In the genomic region with DNA sequence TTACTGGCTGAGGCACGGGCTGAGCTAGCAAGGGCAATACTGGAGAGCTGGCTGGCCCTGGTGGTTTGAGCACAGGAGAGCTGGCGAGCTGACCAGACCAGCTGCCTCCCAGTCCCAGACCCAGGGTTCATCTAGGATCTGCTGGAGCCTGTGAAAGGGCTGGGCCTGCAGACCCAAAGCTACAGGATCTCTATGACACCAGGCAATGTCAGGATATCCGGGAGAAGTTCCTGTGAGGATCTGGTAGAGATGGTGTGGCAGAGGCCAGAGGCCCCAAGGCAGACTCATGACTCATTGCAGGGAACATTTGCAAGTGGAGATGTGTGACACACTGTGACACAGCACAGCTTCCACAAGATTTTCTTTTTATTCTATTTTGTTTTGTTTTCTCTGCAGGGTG, we compare ENCODE assay signal across 14 mouse cellular contexts. TPM values are rescaled to one million over a fixed set of nuclear protein-coding genes. Genes with fewer than 3 reads are reported as not detected.
DNase-seq lines count a peak whose midpoint lies in the region; ATAC-seq lines count a peak whose summit lies in the region.
"Had no signal": no experiment of that assay in that cellular context is flagged by ENCODE, and none has a peak within 500 bp of the region (broad histone marks: within the 10 kb centered on the region; RNA-seq: fewer than 3 reads in every experiment).

No protein-coding gene starts in this region.

- H3K36me3 ChIP-seq in limb, embryonic 13.5 days = no peaks in the 10 kb centered on the region
- H3K36me3 ChIP-seq in limb, embryonic 10.5 days = no peaks in the 10 kb centered on the region

- H3K9me3 ChIP-seq in limb, embryonic 13.5 days = no peaks in the 10 kb centered on the region
- H3K9me3 ChIP-seq in limb, embryonic 10.5 days (replicated peaks) = no peaks in the 10 kb centered on the region

- H3K27me3 ChIP-seq in limb, embryonic 13.5 days = no peaks in the 10 kb centered on the region
- no peaks in the 10 kb centered on the region for H3K27me3 ChIP-seq in limb, embryonic 10.5 days (ENCODE audit: low read depth, poor library complexity, severe bottlenecking)
- H3K27me3 ChIP-seq: Patski had no signal

- no peak overlapping the region for H3K4me3 ChIP-seq in limb, embryonic 13.5 days
- no peak overlapping the region for H3K4me3 ChIP-seq in limb, embryonic 10.5 days
- H3K4me3 ChIP-seq: left cerebral cortex, adult 2 months had no signal

- DNase-seq in adrenal gland, adult 2 months = peak; percentile 80
- no peak for DNase-seq in adrenal gland, postnatal 25 days
- no peak for DNase-seq in limb, embryonic 10.5 days (ENCODE audit: low spot score)
- peak; percentile 57 to 58 for DNase-seq in adrenal gland, postnatal 36 days
- peak; percentile 18 to 54 for DNase-seq in kidney, postnatal 36 days
- no peak for DNase-seq in urinary bladder, postnatal 10 days (ENCODE audit: low spot score)
- DNase-seq: B cell, adult 2 months; gastrocnemius, postnatal 36 days; spleen, adult 18-20 months; thymus, postnatal 4 days had no signal

- no peak overlapping the region for H3K4me2 ChIP-seq in limb, embryonic 13.5 days (replicated peaks)

- peak overlapping the region; percentile 15; the same call in 1 of the 2 replicates for H3K27ac ChIP-seq in limb, embryonic 13.5 days
- no peak overlapping the region for H3K27ac ChIP-seq in limb, embryonic 10.5 days
- H3K27ac ChIP-seq: left cerebral cortex, adult 2 months had no signal

- peaks cover 31% of the 10 kb centered on the region for H3K4me1 ChIP-seq in limb, embryonic 13.5 days
- peaks cover 19% of the 10 kb centered on the region for H3K4me1 ChIP-seq in limb, embryonic 10.5 days

- WGBS in limb, embryonic 13.5 days = 71% methylated on average over 3 of the region's 3 CpGs
- WGBS in limb, embryonic 10.5 days = 79% methylated on average over 3 of the region's 3 CpGs

- H3K9ac ChIP-seq in limb, embryonic 13.5 days = no peak overlapping the region; the same call in 1 of the 2 replicates

- ATAC-seq in limb, embryonic 13.5 days (ENCODE audit: low FRiP score, low read depth) = no peak
- ATAC-seq in frontal cortex, adult (ENCODE audit: low TSS enrichment) = no peak
- ATAC-seq: Patski had no signal

RNA-seq across cellular contexts. Expression of gene Ppcdc, which starts 14.8 kb away (rescaled TPM):
- 10 to 100 TPM; 21.7 to 21.9 TPM for total RNA-seq in adrenal gland, adult 2 months (2021)
- polyA plus RNA-seq in adrenal gland, adult 2 months (2012; rRNA removed) = 38.0 and 43.9 TPM in 2 replicates
- 17.4 and 31.5 TPM in 2 replicates for total RNA-seq in adrenal gland, postnatal 25 days (2021)
- 26.8 and 30.0 TPM in 2 replicates for polyA plus RNA-seq in limb, embryonic 13.5 days (2015; fragmentation: Nextera tagmentation; extraction: Ambion mirVana)
- 22.4 and 28.5 TPM in 2 replicates for polyA plus RNA-seq in limb, embryonic 10.5 days (2016; fragmentation: Nextera tagmentation; extraction: Ambion mirVana)
- total RNA-seq in adrenal gland, postnatal 36 days (2021) = 10 to 100 TPM; 14.0 to 19.4 TPM

RNA-seq across cellular contexts. Expression of gene Scamp5, which starts 42.7 kb away (rescaled TPM):
- 10 to 100 TPM in 1 of 2 experiments, 1 to 10 TPM in 1; 8.4 to 18.1 TPM for total RNA-seq in adrenal gland, adult 2 months (2021)
- polyA plus RNA-seq in adrenal gland, adult 2 months (2012; rRNA removed) = 21.0 and 21.7 TPM in 2 replicates
- total RNA-seq in adrenal gland, postnatal 25 days (2021) = 10.8 and 14.4 TPM in 2 replicates
- polyA plus RNA-seq in limb, embryonic 13.5 days (2015; fragmentation: Nextera tagmentation; extraction: Ambion mirVana) = 12.2 and 12.9 TPM in 2 replicates
- 4.3 and 4.5 TPM in 2 replicates for polyA plus RNA-seq in limb, embryonic 10.5 days (2016; fragmentation: Nextera tagmentation; extraction: Ambion mirVana)
- 10 to 100 TPM in 1 of 2 experiments, 1 to 10 TPM in 1; 8.4 to 12.3 TPM for total RNA-seq in adrenal gland, postnatal 36 days (2021)

Comparison
In these comparisons a context has a peak if more than half of its experiments do, and no peak if none do; other contexts are left out.
1. DNase-seq: peak in adrenal gland, adult 2 months (single experiment), adrenal gland, postnatal 36 days (2 of 2) and kidney, postnatal 36 days (2 of 2); none in adrenal gland, postnatal 25 days (single experiment), limb, embryonic 10.5 days (single experiment) and urinary bladder, postnatal 10 days (single experiment).